Mouse (Mus musculus) limb, embryonic 15.5 days (tissue): ENCODE data around the gene Aurkb. TPM values are rescaled to one million over a fixed set of nuclear protein-coding genes. Genes with fewer than 3 reads are reported as not detected.

ENCODE experiments used
- ATAC-seq: fragments of 200-750 bp; cut with Nextera tagmentation; 2 replicates; pipeline ENCODE4 v1.8.0; 2017; ENCODE audit warnings: low read depth, moderate TSS enrichment; ENCODE audit not compliant: insufficient number of reproducible peaks, low FRiP score, low TSS enrichment
- H3K27ac ChIP-seq: fragments of 300-500 bp; sonication (generic); 2 replicates; pipeline ENCODE4 v1.5.1; 2015; ENCODE audit warnings: moderate library complexity, mild to moderate bottlenecking, inconsistent platforms
- H3K27me3 ChIP-seq: fragments of 300-500 bp; sonication (generic); 2 replicates; pipeline ENCODE4 v1.6.1; 2015; ENCODE audit warnings: inconsistent platforms
- H3K36me3 ChIP-seq: fragments of 300-500 bp; sonication (generic); 2 replicates; pipeline ENCODE4 v1.6.1; 2015; ENCODE audit warnings: inconsistent platforms
- H3K4me1 ChIP-seq: fragments of 300-500 bp; sonication (generic); 2 replicates; pipeline ENCODE4 v1.6.1; 2015; ENCODE audit warnings: inconsistent platforms
- H3K4me2 ChIP-seq: fragments of 300-500 bp; sonication (generic); 2 replicates; pipeline ENCODE4 v1.6.1; 2015; ENCODE audit warnings: mild to moderate bottlenecking, inconsistent platforms
- H3K4me3 ChIP-seq: fragments of 300-500 bp; sonication (generic); 2 replicates; pipeline ENCODE4 v1.5.1; 2015; ENCODE audit warnings: mild to moderate bottlenecking, inconsistent platforms
- H3K9ac ChIP-seq: fragments of 300-500 bp; sonication (generic); 2 replicates; pipeline ENCODE4 v1.6.1; 2015; ENCODE audit warnings: inconsistent platforms
- H3K9me3 ChIP-seq: fragments of 300-500 bp; sonication (generic); 2 replicates; pipeline ENCODE4 v1.6.1; 2016; ENCODE audit warnings: inconsistent platforms
- WGBS: fragments of 180-500 bp; shearing (Covaris S2); methylation state at CpG from one replicate; pipeline ENCODE4 v1.1.7; 2015; 5-methylcytosine and 5-hydroxymethylcytosine counted together
- polyA plus RNA-seq: library from polyadenylated mRNA; unstranded; fragments of >200 nt; fragmentation: Nextera tagmentation; extraction: Ambion mirVana; gene quantifications from 2 replicates; pipeline ENCODE4 v1.2.1, GENCODE M21; 2015

Gene Aurkb
- polyA plus RNA-seq, 1 experiment from 2014 or later = 111 TPM

DNA sequence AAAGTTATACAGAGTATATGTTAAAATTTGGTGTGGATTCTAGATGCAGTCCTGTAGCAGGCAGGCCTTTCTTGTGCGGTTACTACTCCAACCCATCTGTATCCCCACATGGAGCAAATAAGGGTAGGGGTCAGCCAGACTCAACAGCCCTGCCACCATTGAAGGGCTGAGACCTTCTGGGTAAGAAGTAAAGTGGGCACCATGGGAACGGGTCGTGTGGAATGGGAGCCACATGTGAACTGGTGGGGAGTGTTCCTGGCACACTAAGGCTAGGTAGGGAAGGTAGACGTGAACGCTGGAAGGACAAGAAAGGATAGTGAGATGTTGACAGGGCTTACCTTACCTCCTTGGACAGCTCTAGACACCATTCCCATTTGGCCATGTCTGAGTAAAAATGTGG, 7.3 kb upstream of the Aurkb start:
- WGBS = 75% methylated on average over 5 of the region's 5 CpGs
- peak overlapping the region; percentile 7; the same call in 1 of the 2 replicates for H3K4me2 ChIP-seq
- H3K9ac ChIP-seq = no peak overlapping the region
- H3K4me1 ChIP-seq = peaks cover 32% of the 10 kb centered on the region
- no peak for ATAC-seq
- 0 out of 2 replicates have a peak overlapping the region, but pooled peaks have one; percentile 90 for H3K27ac ChIP-seq
- no peaks in the 10 kb centered on the region for H3K27me3 ChIP-seq
- H3K36me3 ChIP-seq = peaks cover 28% of the 10 kb centered on the region
- peak overlapping the region; percentile 70; the same call in 1 of the 2 replicates for H3K4me3 ChIP-seq
- H3K9me3 ChIP-seq = no peaks in the 10 kb centered on the region

DNA sequence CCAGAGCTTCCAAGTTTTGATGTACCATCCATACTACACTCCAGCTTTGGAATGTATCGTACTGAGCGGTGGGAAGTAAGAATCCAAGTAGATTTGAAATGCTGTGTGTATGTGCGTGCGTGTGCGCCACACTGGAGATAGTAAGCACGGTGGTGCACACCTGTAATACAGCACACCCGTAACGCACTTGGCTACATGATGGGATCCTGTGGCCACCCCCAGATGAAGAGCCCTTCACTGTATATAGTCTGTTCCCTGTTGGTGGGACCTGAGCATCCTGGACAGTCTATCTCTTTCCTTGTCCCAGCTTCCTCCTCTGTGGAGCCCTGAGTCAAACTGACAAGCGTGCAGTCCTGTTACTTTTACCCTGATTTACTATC, 938 bp downstream of the Aurkb start:
- peaks cover 26% of the 10 kb centered on the region for H3K4me1 ChIP-seq
- peak overlapping the region; percentile 80; the same call in 1 of the 2 replicates for H3K27ac ChIP-seq
- 9% methylated on average over 9 of the region's 9 CpGs for WGBS
- peak overlapping the region; percentile 79 for H3K4me3 ChIP-seq
- H3K9me3 ChIP-seq = no peaks in the 10 kb centered on the region
- peaks cover 28% of the 10 kb centered on the region for H3K36me3 ChIP-seq
- peak overlapping the region; percentile 49; the same call in 1 of the 2 replicates for H3K9ac ChIP-seq
- H3K4me2 ChIP-seq = peak overlapping the region; percentile 93
- ATAC-seq = no peak
- no peaks in the 10 kb centered on the region for H3K27me3 ChIP-seq

DNA sequence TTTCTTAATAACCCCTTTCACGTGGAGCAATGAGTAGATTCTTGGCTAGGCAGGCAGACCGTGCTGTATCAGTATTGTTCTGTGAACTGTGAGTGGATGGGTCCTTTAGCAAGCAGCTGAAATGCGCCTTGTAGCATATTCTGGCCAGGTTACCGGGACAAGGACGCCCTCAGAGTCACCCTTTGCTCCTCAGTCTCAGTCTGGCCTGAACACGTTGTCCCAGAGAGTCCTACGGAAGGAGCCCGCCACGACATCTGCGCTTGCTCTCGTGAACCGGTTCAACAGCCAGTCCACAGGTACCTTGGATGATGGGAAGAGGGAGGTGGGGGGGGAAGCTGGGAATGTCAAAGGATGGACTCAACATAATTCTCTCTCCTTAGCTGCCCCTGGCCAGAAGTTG, 2.1 kb downstream of the Aurkb start:
- H3K36me3 ChIP-seq = peaks cover 28% of the 10 kb centered on the region
- H3K9me3 ChIP-seq = no peaks in the 10 kb centered on the region
- ATAC-seq = no peak
- H3K4me2 ChIP-seq = peak overlapping the region; percentile 93
- H3K4me1 ChIP-seq = peaks cover 26% of the 10 kb centered on the region
- 87% methylated on average over 12 of the region's 12 CpGs for WGBS
- H3K9ac ChIP-seq = no peak overlapping the region
- H3K27ac ChIP-seq = no peak overlapping the region
- no peaks in the 10 kb centered on the region for H3K27me3 ChIP-seq
- H3K4me3 ChIP-seq = no peak overlapping the region

DNA sequence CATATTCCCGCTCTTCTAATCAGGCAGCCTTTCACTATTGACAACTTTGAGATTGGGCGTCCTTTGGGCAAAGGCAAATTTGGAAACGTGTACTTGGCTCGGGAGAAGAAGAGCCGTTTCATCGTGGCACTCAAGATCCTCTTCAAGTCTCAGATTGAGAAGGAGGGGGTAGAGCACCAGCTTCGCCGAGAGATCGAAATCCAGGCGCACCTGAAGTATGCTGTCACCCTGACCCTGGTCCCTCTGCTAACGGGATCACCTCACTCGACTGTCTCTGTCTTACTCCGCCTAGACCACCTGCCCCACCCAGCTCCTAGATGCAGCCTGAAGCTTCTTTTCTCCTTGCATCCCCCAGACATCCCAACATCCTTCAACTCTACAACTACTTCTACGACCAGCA, 2.7 kb downstream of the Aurkb start:
- Histone ChIP-seq H3K36me3 (peaks cover 28% of the 10 kb centered on the region), H3K27ac (no peak overlapping the region), H3K4me1 (peaks cover 26% of the 10 kb centered on the region), H3K4me3 (no peak overlapping the region), H3K27me3 (no peaks in the 10 kb centered on the region), H3K9ac (no peak overlapping the region; the same call in 1 of the 2 replicates), H3K9me3 (no peaks in the 10 kb centered on the region), H3K4me2 (no peak overlapping the region)
- WGBS = 91% methylated on average over 14 of the region's 14 CpGs
- ATAC-seq = no peak

DNA sequence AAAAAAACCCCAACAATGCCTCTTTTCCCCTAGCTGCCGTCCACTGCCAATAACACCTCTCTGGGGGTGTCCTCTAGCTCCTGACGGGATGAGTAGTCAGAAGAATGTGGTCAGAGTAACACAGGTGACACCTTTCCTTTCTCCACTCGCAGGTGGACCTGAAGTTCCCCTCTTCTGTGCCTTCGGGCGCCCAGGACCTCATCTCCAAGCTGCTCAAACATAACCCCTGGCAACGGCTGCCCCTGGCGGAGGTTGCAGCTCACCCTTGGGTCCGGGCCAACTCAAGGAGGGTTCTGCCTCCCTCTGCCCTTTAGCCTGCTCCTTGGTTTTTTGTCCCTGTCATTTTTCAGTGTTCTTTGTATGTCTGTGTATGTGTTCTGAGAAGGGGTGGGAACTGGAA, 5.3 kb downstream of the Aurkb start:
- no peak for ATAC-seq
- 88% methylated on average over 8 of the region's 8 CpGs for WGBS
- Histone ChIP-seq H3K4me1 (peaks cover 24% of the 10 kb centered on the region), H3K9ac (no peak overlapping the region), H3K9me3 (no peaks in the 10 kb centered on the region), H3K27ac (no peak overlapping the region), H3K27me3 (no peaks in the 10 kb centered on the region), H3K4me2 (no peak overlapping the region), H3K36me3 (peaks cover 34% of the 10 kb centered on the region), H3K4me3 (no peak overlapping the region)

DNA sequence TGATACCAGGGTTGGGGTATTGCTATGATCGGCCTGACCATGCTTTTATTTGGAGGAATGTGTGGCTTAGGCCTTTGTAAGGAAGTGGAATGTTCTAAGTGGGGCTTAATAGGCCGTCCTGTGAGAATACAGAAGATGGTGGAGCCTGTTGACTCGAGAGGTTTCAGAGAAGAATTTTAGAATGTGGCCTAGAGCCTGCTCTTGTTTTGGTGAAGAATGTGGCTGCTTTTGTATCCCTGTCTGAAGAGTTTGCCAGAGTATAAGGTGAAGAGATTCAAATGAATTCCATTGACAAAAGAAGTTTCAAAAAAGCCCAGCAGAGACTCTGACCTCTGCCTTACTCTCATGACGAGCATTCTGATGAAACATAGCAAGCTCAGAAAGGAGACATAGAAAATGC, 6.3 kb downstream of the Aurkb start:
- Histone ChIP-seq H3K9me3 (no peaks in the 10 kb centered on the region), H3K4me1 (peaks cover 18% of the 10 kb centered on the region), H3K9ac (no peak overlapping the region), H3K27ac (no peak overlapping the region), H3K36me3 (peaks cover 34% of the 10 kb centered on the region), H3K27me3 (no peaks in the 10 kb centered on the region), H3K4me3 (no peak overlapping the region), H3K4me2 (no peak overlapping the region)
- WGBS = 92% methylated on average over 4 of the region's 4 CpGs
- ATAC-seq = no peak

DNA sequence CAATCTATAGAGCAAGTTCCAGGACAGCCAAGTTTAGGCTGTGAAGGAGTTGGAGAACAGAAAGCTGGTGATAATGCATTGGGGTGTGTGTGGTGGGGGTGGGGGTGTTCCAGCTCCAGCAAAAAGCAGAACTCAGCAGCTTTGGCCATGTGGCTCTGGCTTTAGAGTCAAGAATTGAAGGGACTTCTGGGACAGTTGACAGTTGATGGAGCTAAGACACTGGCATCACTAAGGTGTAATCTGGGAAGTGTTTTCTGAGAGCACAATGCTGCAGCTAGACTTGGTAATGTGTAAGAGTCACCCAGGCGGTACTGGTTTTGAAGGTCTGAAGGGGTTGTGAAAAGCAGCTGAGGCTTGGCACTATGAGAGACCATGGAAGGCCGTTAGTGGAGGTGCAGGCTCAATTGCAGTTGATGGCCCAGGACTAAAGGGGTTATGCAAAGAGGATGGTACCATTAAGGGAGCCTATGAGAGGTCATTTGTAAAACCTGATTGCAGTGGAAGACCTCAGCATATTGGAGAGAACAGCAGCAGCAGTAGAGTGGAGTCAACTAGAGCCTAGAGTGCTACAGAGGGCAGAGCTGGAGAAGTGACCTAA, 7.5 kb downstream of the Aurkb start:
- Histone ChIP-seq H3K27me3 (no peaks in the 10 kb centered on the region), H3K9me3 (no peaks in the 10 kb centered on the region), H3K4me3 (no peak overlapping the region), H3K4me2 (no peak overlapping the region), H3K9ac (no peak overlapping the region), H3K4me1 (peaks cover 6% of the 10 kb centered on the region; the same call in 1 of the 2 replicates), H3K27ac (no peak overlapping the region), H3K36me3 (peaks cover 34% of the 10 kb centered on the region)
- 81% methylated on average over 2 of the region's 2 CpGs for WGBS
- no peak for ATAC-seq

DNA sequence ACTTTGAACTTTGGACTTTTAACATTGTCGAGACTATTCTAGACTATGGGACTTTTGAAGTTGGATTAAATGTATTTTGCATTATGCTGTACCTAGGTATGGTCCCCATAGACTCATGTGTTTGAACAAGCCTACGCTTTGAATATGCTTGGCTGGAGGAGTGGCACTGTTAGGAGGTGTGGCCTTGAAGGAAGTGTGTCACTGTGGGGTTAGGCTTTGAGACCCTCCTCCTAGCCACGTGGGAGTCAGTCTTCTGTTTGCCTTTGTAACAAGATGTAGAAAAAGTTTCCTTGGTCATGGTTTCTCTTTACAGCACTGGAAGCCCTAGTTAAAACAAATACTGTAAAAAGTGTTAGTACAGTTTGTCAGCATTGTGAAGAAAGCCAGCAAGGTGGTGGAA, 8.4 kb downstream of the Aurkb start:
- no peaks in the 10 kb centered on the region for H3K27me3 ChIP-seq
- H3K36me3 ChIP-seq = peaks cover 27% of the 10 kb centered on the region
- H3K9ac ChIP-seq = no peak overlapping the region
- H3K4me3 ChIP-seq = no peak overlapping the region
- no peak for ATAC-seq
- WGBS = 79% methylated on average over 3 of the region's 3 CpGs
- no peak overlapping the region for H3K27ac ChIP-seq
- H3K4me1 ChIP-seq = peaks cover 8% of the 10 kb centered on the region
- H3K9me3 ChIP-seq = no peaks in the 10 kb centered on the region
- H3K4me2 ChIP-seq = no peak overlapping the region

DNA sequence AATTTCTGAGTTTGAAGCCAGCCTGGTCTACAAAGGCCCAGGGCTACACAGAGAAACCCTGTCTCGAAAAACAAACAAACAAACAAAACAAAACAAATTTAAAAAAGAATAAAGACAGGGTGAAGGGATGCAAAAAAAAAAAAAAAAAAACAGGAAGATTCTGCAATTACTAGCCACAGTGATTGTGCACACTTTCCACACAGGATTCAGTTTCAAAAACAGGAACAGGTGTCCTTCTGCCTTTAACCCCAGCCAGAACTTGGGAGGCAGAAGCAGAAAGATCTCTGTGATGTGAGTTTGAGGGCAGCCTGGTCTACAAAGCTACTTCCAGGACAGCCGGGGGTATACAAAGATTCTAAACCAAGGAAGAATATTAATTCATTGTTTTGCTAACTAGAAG, 12.8 kb downstream of the Aurkb start:
- ATAC-seq = no peak
- H3K27ac ChIP-seq = peak overlapping the region; percentile 85
- no peaks in the 10 kb centered on the region for H3K9me3 ChIP-seq
- 57% methylated on average over 2 of the region's 2 CpGs for WGBS
- peak overlapping the region; percentile 58; the same call in 1 of the 2 replicates for H3K9ac ChIP-seq
- peaks cover 6% of the 10 kb centered on the region; the same call in 1 of the 2 replicates for H3K36me3 ChIP-seq
- H3K4me2 ChIP-seq = peak overlapping the region; percentile 64
- H3K4me3 ChIP-seq = peak overlapping the region; percentile 96
- H3K27me3 ChIP-seq = no peaks in the 10 kb centered on the region
- H3K4me1 ChIP-seq = peaks cover 27% of the 10 kb centered on the region

DNA sequence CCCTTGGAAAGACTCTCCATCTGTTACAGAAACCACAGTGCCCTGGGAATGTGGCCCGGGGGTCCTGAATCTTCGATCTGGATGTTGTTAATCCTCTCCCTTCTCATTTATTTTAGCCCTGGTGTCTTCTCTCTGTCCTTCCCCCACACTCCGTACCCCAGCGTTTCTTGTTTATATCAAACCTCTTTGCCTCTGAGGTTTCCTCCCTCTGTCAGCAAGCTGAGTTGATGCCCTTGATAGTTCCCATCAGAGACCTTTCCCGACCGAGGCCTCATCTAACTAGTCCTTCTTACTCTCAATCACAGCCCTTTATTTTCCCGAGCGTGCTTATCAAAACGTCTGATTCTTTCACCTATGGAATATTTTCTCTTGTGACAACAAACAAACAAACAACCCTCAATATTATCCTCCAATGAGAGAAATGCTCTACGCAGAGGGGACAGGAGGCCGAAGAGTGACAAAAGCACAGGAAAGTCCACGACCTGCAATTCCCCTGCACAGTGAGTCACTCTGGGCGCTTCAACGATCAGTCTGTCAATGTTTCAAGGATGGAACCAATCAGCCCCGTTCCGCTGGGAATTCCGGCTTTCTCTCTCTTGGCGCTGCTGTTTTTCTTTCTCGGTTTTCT, 13.4 kb downstream of the Aurkb start:
- peaks cover 27% of the 10 kb centered on the region for H3K4me1 ChIP-seq
- peak overlapping the region; percentile 64 for H3K4me2 ChIP-seq
- peak; percentile 8; the same call in 1 of the 2 replicates for ATAC-seq
- H3K4me3 ChIP-seq = peak overlapping the region; percentile 96
- no peaks in the 10 kb centered on the region for H3K9me3 ChIP-seq
- peak overlapping the region; percentile 85 for H3K27ac ChIP-seq
- WGBS = 1% methylated on average over 19 of the region's 19 CpGs
- peaks cover 5% of the 10 kb centered on the region; the same call in 1 of the 2 replicates for H3K36me3 ChIP-seq
- no peaks in the 10 kb centered on the region for H3K27me3 ChIP-seq
- peak overlapping the region; percentile 58 for H3K9ac ChIP-seq

DNA sequence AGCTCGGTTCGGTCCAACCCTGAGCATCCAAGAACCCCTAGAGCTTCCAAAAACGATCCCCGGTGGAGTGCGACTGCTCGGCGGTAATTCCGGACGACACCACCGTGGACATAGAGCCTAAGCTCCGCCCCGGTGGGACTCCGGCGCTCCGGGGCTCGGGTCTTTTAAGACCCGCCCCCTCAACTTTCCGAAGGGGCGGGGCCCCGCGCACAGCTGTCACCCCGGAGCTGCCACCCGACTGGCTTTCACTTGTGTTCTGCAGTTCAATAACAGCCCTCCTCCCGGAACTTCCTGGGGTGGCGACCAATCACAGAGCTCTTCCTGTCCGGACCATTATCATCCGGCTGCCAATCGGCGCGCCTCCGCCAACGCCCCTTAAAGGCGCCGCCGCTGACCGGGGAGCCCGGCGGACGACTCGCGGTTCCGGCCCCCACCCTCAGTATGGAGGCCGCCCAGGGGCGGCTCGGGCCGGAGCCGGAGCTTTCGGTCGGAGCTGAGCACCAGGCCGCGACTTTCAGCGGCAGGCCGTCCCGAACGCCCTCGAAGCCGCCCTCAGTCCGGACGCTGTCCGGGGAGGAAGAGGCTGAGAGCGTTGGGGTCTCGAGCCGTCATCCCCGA, 14.0 kb downstream of the Aurkb start, which contains the start of gene Borcs6:
Borcs6 (plus strand) TSS at position 361 of the 618 bp plus-strand sequence.
- Histone ChIP-seq H3K27me3 (no peaks in the 10 kb centered on the region), H3K9ac (peak within 1 kb of the TSS; percentile 86), H3K36me3 (no peaks in the 10 kb centered on the region), H3K27ac (peak within 1 kb of the TSS; percentile 95), H3K9me3 (no peaks in the 10 kb centered on the region), H3K4me1 (peaks cover 33% of the 10 kb centered on the region), H3K4me2 (peak within 1 kb of the TSS; percentile 93), H3K4me3 (peak within 1 kb of the TSS; percentile 96)
- under 1% methylated on average over 64 of the region's 64 CpGs for WGBS
- peak; percentile 91 for ATAC-seq

DNA sequence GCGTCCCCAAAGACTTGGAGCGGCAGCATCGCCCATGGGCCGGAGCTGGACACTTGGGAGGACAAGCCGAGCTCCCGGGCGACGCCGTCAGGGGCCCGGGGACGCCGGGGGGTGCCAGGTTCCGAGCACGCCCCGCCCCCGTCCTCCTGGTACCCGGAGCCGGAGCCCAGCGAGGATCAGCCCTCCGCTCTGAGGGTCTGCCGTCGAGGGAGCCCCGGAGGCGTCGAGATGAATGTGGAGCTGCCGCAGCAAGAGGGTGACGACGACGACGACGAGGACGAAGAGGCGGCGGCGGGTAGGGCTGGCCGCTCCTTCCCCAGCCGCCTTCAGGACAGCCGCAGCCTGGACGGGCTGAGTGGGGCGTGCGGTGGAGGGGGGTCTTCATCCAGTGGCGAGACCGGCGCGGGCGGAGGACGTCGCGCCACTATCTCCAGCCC, 14.5 kb downstream of the Aurkb start:
- peaks cover 37% of the 10 kb centered on the region for H3K4me1 ChIP-seq
- peak overlapping the region; percentile 95 for H3K27ac ChIP-seq
- WGBS = under 1% methylated on average over 49 of the region's 49 CpGs
- no peaks in the 10 kb centered on the region for H3K27me3 ChIP-seq
- H3K4me3 ChIP-seq = peak overlapping the region; percentile 96
- no peak for ATAC-seq
- no peaks in the 10 kb centered on the region for H3K36me3 ChIP-seq
- peak overlapping the region; percentile 93 for H3K4me2 ChIP-seq
- H3K9me3 ChIP-seq = no peaks in the 10 kb centered on the region
- peak overlapping the region; percentile 86 for H3K9ac ChIP-seq
